Mouse (Mus musculus) heart, adult 2 months (tissue): ENCODE data around the gene Pcgf2.

Experiments used
- CTCF ChIP-seq: fragments of 200-600 bp; IDR thresholded peaks from 2 replicates; pipeline ENCODE4 v1.8.1; 2022; ENCODE audit warnings: antibody characterized with exemption, mild to moderate bottlenecking, moderate library complexity
- EP300 ChIP-seq: fragments of 200-500 bp; IDR thresholded peaks from 2 replicates; pipeline ENCODE4 v1.6.1; 2011; ENCODE audit warnings: low read depth, low read length, control low read depth; ENCODE audit not compliant: insufficient read depth

DNA sequence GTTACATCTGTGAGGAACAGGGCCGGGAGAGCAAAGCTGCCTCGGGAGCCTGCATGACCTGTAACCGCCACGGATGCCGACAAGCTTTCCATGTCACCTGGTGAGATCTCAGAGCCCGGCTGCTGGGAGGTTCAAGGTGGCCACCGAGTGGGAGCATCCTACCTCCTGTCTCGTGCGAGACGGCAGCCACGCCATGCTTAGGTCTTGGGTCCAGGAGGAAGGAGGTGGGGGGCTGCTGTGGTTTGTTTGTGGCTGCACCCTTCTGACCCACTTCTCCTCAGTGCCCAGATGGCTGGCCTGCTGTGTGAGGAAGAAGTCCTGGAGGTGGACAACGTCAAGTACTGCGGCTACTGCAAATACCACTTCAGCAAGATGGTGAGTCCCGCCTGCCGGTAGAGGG, 33.5 kb downstream of the Pcgf2 start:
- TF ChIP-seq CTCF, result no peak
- TF ChIP-seq EP300, result no peak
